Mouse (Mus musculus) gastrocnemius, postnatal 4 days (tissue): ENCODE measurements around the gene Cdk5r1. TPM values are rescaled to one million over a fixed set of nuclear protein-coding genes. Genes with fewer than 3 reads are reported as not detected.

Source experiments
- DNase-seq, 2 experiments: peaks; one replicate each; pipeline ENCODE4 v3.0.0; 2021 to 2022; ENCODE audit warnings: low spot score in 2 of 2, mixed read lengths in 2 of 2
- total RNA-seq, 2 experiments: library from RNA; stranded (reverse); gene quantifications; 2 replicates each; pipeline ENCODE4 v1.2.3; 2021

Cdk5r1 gene
- total RNA-seq, 2 experiments from 2014 or later, result 11.7 to 13.1 TPM

GRCm38 (mm10) chr11:80479906-80480866, 3.4 kb downstream of the Cdk5r1 start:
- DNase-seq, result no peak

GRCm38 (mm10) chr11:80481409-80482050, 4.7 kb downstream of the Cdk5r1 start:
- DNase-seq, result no peak

GRCm38 (mm10) chr11:80482347-80482746, 5.5 kb downstream of the Cdk5r1 start:
- no peak for DNase-seq

DNA sequence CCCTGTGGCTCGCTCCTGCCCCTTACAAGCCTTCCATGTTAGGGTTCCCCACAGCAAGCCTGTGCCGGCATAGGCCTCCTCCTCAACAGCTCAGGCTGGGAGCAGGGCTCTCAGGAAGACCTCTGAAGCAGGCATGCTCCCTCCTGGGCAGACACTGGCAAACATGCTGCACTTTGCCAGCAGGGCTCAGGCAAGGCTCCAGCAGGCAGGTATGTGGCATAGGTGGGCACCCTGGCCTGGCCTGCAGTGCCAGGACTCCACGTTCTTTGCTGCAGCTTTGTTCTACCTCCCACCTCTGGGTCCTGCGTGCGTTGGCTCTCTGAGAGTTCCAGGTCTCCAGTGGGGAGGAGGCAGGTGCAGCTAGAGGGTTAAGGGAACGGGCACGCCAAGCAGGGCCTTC, 6.1 kb downstream of the Cdk5r1 start:
- no peak for DNase-seq

- DNase-seq, result no peak
These were observed 6.8 kb downstream of the Cdk5r1 start for GRCm38 (mm10) chr11:80483536-80484067.

DNA sequence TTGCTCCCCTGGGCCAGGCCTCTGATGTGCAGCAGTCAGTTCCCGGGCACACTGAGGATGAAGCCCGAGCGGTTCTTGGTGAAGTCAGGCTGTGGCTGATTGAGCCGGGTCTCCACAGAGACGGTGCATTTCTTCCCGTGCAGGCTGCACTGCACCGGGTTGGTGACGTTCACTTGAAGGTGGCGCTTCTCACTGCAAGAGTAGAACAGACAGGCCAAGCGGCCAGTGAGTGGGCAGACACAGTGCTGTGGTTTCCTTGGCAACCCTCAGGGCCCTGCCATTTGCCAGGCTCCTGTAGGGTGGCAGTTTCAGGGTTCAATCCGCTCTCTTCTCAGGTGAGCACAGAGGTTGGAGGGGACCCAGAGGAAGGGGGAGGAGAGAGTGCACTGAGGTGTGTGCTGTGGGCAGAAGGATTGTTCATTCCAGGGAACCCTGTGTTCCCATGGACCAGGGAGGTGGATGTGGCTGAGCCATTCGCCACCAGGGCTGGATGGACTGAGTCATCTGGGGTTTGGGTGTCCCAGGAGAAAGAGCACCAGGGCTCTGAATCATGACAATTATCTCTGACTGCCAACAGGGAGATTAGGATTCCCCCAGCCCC, 7.5 kb downstream of the Cdk5r1 start:
- DNase-seq, result no peak

- no peak for DNase-seq
These were observed 8.3 kb downstream of the Cdk5r1 start for GRCm38 (mm10) chr11:80485120-80485551.

DNA sequence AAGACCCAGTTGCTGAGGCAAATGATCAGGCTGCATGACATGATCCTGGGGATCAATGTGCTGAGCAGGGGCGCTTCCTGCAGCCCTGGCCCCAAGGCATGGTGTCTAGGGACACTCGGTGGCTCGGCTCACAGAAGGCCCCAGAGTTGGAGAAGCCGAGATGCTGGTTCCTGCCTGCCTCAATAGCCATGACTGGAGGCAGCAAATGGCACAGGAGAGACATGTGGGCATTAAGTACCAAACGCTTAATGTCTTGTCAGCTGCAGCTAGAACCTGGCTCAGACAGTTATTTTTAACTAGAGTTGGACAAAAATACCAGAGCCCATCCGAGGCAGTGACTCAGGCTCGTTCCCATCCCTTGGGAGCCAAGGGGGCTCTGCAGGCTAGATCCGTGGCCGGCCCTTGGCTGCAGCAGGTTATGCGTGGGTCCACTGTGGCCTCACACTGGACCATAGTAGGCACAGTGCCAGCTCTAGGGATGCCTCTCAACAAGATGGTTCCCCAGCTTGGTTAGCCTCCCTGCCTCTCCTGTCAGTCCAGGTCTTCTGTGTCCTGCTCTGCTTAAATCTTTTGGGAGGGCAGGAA, 8.9 kb downstream of the Cdk5r1 start:
- DNase-seq, result no peak

DNA sequence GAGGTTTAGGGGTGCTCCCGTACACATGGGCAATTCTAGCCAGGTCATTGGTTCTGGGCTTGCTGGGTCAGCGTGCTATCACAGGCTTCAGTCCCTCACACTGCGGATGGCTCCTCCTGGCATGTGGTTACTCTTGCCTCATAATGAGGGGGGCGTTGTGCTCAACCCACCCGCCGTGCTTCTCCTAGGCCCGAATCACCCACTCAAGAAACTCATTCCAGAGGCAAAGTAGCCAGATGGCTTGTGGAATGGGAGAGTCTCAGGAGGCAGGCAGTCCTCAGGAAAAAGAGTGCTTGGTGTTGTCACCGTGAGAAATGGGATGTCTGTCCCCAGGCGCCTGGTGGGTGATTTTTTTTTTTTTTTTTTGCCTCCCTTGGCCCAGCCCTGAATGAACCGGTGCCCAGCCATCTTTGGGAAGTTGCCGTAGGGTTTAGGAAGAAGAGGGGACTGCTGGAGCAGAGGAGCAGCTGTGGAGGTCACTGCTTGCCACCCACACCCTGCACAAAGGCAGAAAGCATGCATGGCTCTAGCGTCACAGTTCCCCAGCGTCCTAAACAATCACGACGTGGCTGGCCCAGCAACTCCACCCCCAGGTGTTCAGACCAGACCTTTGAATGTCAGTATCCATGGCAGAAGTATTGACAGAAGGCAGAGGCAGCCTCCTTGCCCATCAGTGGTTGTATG, 11.2 kb downstream of the Cdk5r1 start:
- DNase-seq, result no peak

DNA sequence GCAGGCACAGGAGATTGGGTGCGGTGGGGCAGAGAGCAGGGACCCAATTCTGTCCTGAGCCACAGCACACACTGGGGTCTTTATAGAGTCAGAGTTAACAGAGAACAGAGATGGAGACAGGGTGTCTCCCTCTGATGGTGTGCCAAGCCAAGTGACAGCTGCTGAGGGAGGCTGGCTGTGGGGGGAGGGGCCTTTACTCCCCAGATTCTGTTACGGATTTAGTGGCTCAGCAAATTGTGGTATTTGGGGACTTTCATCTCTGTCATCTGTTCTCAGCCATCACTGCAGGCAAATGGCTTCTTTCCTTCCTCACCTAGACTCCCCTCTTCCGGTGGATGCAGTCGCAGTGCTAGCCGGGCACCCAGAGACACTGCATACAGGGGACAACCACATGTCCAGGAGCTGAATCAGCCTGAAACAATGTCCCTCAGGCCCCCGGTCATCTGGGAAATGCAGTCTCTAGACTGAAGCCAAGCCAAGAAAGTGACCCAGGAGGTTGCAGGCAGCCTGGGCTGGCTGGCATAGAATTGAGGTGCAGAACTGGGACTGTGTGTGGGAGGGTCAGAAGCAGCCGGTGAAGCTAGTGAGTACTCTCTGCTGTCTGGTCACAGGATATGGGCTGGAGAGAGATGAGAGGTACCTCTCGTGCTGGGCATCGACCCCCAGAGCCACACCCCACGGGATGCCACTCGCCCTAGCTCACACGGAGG, 12.5 kb downstream of the Cdk5r1 start:
- DNase-seq, result peak in 1 of 2 experiments; percentile 54

DNA sequence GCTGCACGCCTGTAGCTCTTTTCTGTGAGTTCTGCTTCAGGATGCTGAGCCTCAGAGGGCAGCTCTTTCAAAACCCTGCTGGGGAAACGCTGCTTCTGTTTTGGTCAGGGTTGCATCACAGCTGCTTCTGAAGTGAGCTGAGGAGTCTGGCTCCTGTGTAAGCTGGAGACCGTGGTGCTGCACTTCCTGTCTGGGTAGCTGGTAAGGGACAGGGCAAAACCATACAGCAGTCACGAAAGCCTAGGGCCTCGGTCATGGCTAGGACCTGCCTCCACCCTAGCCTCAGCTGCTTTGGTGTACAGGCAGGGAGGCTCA, 13.0 kb downstream of the Cdk5r1 start:
- no peak for DNase-seq

DNA sequence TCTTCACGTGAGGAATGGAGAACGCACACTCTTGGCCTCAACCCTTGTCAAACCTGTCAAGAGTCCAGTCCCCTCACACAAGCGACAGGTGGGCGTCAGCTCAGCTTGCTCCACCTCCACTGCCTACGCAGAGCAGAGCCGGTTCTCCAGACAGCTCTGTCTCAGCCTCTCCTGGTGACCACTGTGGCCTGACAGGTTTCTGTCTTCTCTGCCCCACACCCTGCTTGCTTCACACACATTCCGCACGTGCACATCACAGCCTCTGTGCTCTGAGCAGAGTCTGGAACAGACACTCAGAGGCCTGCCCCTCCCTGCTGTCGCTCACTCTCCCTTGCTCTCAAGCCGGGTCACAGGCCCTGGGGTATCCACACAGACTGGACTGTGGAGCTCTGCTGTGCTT, 14.0 kb downstream of the Cdk5r1 start:
- DNase-seq, result no peak

- DNase-seq, result no peak
These were observed 16.4 kb downstream of the Cdk5r1 start for GRCm38 (mm10) chr11:80493186-80493585.

GRCm38 (mm10) chr11:80494852-80495251, 18.0 kb downstream of the Cdk5r1 start:
- DNase-seq, result no peak

- no peak for DNase-seq
These were observed 19.1 kb downstream of the Cdk5r1 start for GRCm38 (mm10) chr11:80495972-80496371.

DNA sequence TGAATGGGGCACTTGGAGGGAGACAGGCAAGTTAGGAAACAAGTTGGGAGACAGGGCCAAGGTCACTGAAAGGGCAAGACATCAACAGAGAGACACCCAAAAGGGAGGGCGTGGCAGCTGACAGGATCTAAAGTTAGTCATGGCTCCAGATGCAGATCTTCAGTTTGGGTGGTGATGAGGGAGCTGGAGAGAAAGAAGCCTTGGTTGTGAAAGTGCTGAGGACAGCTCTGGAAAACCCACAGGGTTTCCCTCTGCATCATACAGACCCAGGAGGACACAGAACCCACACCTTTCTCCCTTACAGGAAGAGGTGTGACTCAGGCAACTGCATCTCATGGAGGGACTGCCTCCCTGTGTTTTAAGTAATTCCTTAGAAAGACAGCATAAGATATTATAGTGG, 19.8 kb downstream of the Cdk5r1 start:
- DNase-seq, result no peak

GRCm38 (mm10) chr11:80497225-80497919, 20.5 kb downstream of the Cdk5r1 start:
- no peak for DNase-seq

- no peak for DNase-seq
These were observed 21.7 kb downstream of the Cdk5r1 start for GRCm38 (mm10) chr11:80498328-80499070.

- DNase-seq, result no peak
These were observed 22.7 kb downstream of the Cdk5r1 start for GRCm38 (mm10) chr11:80499550-80499952.
